Comparison of ENCODE assay signal across 8 mouse cellular contexts in genomic region chr10:79766508-79767325, GRCm38 (mm10). TPM values are rescaled to one million over a fixed set of nuclear protein-coding genes. Genes with fewer than 3 reads are reported as not detected.
DNase-seq lines count a peak whose midpoint lies in the region; ATAC-seq and TF ChIP-seq lines count a peak whose summit lies in the region.

Gene Rnf126 (minus strand): TSS chr10:79766952.

- peak within 1 kb of the TSS; percentile 95 for H3K9ac ChIP-seq in ES-E14 (ENCODE audit: insufficient read depth, low read depth, low read length, poor library complexity, severe bottlenecking)
- H3K9ac ChIP-seq in forebrain, embryonic 15.5 days (replicated peaks), result peak within 1 kb of the TSS; percentile 80

- peak; percentile 100 for DNase-seq in ES-E14 (ENCODE audit: low read depth, low spot score)
- DNase-seq in cerebellum, adult 11-12 months, result peak; percentile 99
- peak; percentile 99 for DNase-seq in heart, postnatal 25 days (ENCODE audit: low spot score)
- DNase-seq in layer of hippocampus, adult 18-20 months (ENCODE audit: low spot score in 2 of 2), result peak; percentile 98 to 99
- peak; percentile 100 for DNase-seq in lung, adult 2 months
- peak; percentile 98 for DNase-seq in thymus, adult 18-20 months

- H3K36me3 ChIP-seq in ES-E14 (ENCODE audit: control insufficient read depth, insufficient read depth, low read length, poor library complexity, severe bottlenecking), result peaks cover 22% of the 10 kb centered on the region
- H3K36me3 ChIP-seq in forebrain, embryonic 15.5 days, result peaks cover 6% of the 10 kb centered on the region

- TF ChIP-seq POLR2A in lung, adult 2 months (IDR thresholded peaks at IDR 0.05; ENCODE audit: borderline replicate concordance, extremely low read depth, low read depth, low read length), result peak; percentile 73; the same call in 1 of the 2 replicates

- intact Hi-C loops in heart, postnatal 25 days (cut with DNase I), result no loop called here

- in situ Hi-C loops in ES-E14 (cut with MboI; ENCODE audit: low sequenced_read_pairs in 2 of 2, unreplicated experiment in 2 of 2), result no loop called here

- H3K27me3 ChIP-seq in forebrain, embryonic 15.5 days, result no peaks in the 10 kb centered on the region

- H3K4me3 ChIP-seq in ES-E14 (ENCODE audit: insufficient read depth in 1 of 2, low read depth in 1 of 2, low read length in 2 of 2, poor library complexity in 1 of 2, severe bottlenecking in 1 of 2), result peak within 1 kb of the TSS; percentile 88 to 93
- peak within 1 kb of the TSS; percentile 64 for H3K4me3 ChIP-seq in forebrain, embryonic 15.5 days
- H3K4me3 ChIP-seq in lung, adult 2 months (replicated peaks; ENCODE audit: extremely low read depth, low read depth, low read length), result peak within 1 kb of the TSS; percentile 94

- H3K4me1 ChIP-seq in ES-E14 (ENCODE audit: control insufficient read depth in 2 of 2, insufficient read depth in 2 of 2, low read length in 2 of 2, poor library complexity in 1 of 2), result peaks cover 2 to 17% of the 10 kb centered on the region in 2 experiments; a peak in 1 of 4 replicates
- peaks cover 44% of the 10 kb centered on the region for H3K4me1 ChIP-seq in forebrain, embryonic 15.5 days
- peaks cover 8% of the 10 kb centered on the region for H3K4me1 ChIP-seq in lung, adult 2 months (ENCODE audit: control insufficient read depth, insufficient read depth, low read length)

- peak within 1 kb of the TSS; percentile 88 for H3K27ac ChIP-seq in ES-E14 (ENCODE audit: insufficient read depth, low read depth, low read length, poor library complexity, severe bottlenecking)
- peak within 1 kb of the TSS; percentile 95 for H3K27ac ChIP-seq in forebrain, embryonic 15.5 days (replicated peaks)

- peak; percentile 83 for ATAC-seq in forebrain, embryonic 15.5 days (replicated peaks)
- peak; percentile 94 for ATAC-seq in neutrophil, adult 5-6 weeks (ENCODE audit: extremely low read depth, insufficient number of reproducible peaks, low FRiP score, poor library complexity, severe bottlenecking)

- WGBS in forebrain, embryonic 15.5 days, result under 1% methylated on average over 101 of the region's 101 CpGs
- under 1% methylated on average over 97 of the region's 101 CpGs for WGBS in lung, adult 2 months

- H3K9me3 ChIP-seq in ES-E14 (ENCODE audit: control insufficient read depth, insufficient read depth, low read depth, low read length), result no peaks in the 10 kb centered on the region
- H3K9me3 ChIP-seq in forebrain, embryonic 15.5 days, result no peaks in the 10 kb centered on the region

- no peak for TF ChIP-seq CTCF in lung, adult 2 months (IDR thresholded peaks at IDR 0.05; ENCODE audit: insufficient read depth, low read length)

- H3K4me2 ChIP-seq in forebrain, embryonic 15.5 days (replicated peaks), result peak within 1 kb of the TSS; percentile 86

TF ChIP-seq in ES-E14, 5 proteins besides CTCF, POLR2A, EP300 and RAD21:
- no peak for TF ChIP-seq ZNF384 (IDR thresholded peaks at IDR 0.05; ENCODE audit: low read depth, low read length)
- TF ChIP-seq MAFK (IDR thresholded peaks at IDR 0.05; ENCODE audit: insufficient read depth, low read depth, low read length), result no peak
- no peak for TF ChIP-seq CHD2 (IDR thresholded peaks at IDR 0.05; ENCODE audit: low read depth, low read length)
- TF ChIP-seq ZC3H11A (IDR thresholded peaks at IDR 0.05; ENCODE audit: borderline replicate concordance, low read depth, low read length), result no peak
- peak; percentile 68; the same call in 1 of the 2 replicates for TF ChIP-seq HCFC1 (IDR thresholded peaks at IDR 0.05; ENCODE audit: borderline replicate concordance, insufficient read depth, low read length)

RNA-seq across cellular contexts. Expression of gene Rnf126, which starts in this region (rescaled TPM):
- 66.7 and 70.8 TPM in 2 replicates for total RNA-seq in ES-E14 (2012; rRNA removed)
- polyA plus RNA-seq in forebrain, embryonic 15.5 days (2015; fragmentation: Nextera tagmentation; extraction: Ambion mirVana), result 94.9 and 108 TPM in 2 replicates
- total RNA-seq in heart, postnatal 25 days (2021), result 10 to 100 TPM; 21.2 to 22.8 TPM
- 10 to 100 TPM; 84.9 to 87.3 TPM for total RNA-seq in layer of hippocampus, adult 18-20 months (2021)
- 103 and 134 TPM in 2 replicates for polyA plus RNA-seq in lung, adult 2 months (2012; rRNA removed)
- total RNA-seq in neutrophil, adult 5-6 weeks (2017), result 12.0 and 15.9 TPM in 2 replicates

Comparison
In these comparisons a context has a peak if more than half of its experiments do, and no peak if none do; other contexts are left out.
1. Peak in every context shown above with its lines: DNase-seq, ATAC-seq, H3K4me3 ChIP-seq and H3K27ac ChIP-seq.